Mouse (Mus musculus) lung, embryonic 16.5 days (tissue): ENCODE data around the gene Cavin4. TPM values are rescaled to one million over a fixed set of nuclear protein-coding genes. Genes with fewer than 3 reads are reported as not detected.
"Not testable (repeated sequence)": the region's sequence is repeated elsewhere in the genome, so short reads cannot be mapped to it uniquely, and the experiment has no call there.

ENCODE experiments used
- ATAC-seq: fragments of 200-750 bp; cut with Nextera tagmentation; 2 replicates; pipeline ENCODE4 v1.8.0; 2017; ENCODE audit warnings: low read depth, mild to moderate bottlenecking, moderate library complexity
- H3K27ac ChIP-seq: fragments of 300-500 bp; sonication (generic); 2 replicates; pipeline ENCODE4 v1.5.1; 2014; ENCODE audit warnings: mild to moderate bottlenecking, control low read depth, low read length
- H3K27me3 ChIP-seq: fragments of 300-500 bp; sonication (generic); 2 replicates; pipeline ENCODE4 v1.6.1; 2014; ENCODE audit warnings: low read depth, low read length, mixed read lengths; ENCODE audit not compliant: control insufficient read depth, insufficient read depth
- H3K36me3 ChIP-seq: fragments of 300-500 bp; sonication (generic); 2 replicates; pipeline ENCODE4 v1.6.1; 2014; ENCODE audit warnings: low read length; ENCODE audit not compliant: control insufficient read depth, insufficient read depth
- H3K4me1 ChIP-seq: fragments of 300-500 bp; sonication (generic); replicated peaks from 2 replicates; pipeline ENCODE4 v1.6.1; 2014; ENCODE audit warnings: low read length, mixed read lengths; ENCODE audit not compliant: control insufficient read depth, insufficient read depth
- H3K4me2 ChIP-seq: fragments of 300-500 bp; sonication (generic); 2 replicates; pipeline ENCODE4 v1.6.1; 2014; ENCODE audit warnings: low read depth, low read length, control low read depth
- H3K4me3 ChIP-seq: fragments of 300-500 bp; sonication (generic); 2 replicates; pipeline ENCODE4 v1.5.1; 2014; ENCODE audit warnings: mild to moderate bottlenecking, low read length, control low read depth
- H3K9ac ChIP-seq: fragments of 300-500 bp; sonication (generic); 2 replicates; pipeline ENCODE4 v1.6.1; 2014; ENCODE audit warnings: low read length, control low read depth
- H3K9me3 ChIP-seq: fragments of 300-500 bp; sonication (generic); 2 replicates; pipeline ENCODE4 v1.6.1; 2016; ENCODE audit warnings: low read length; ENCODE audit not compliant: control insufficient read depth
- WGBS: fragments of 180-500 bp; shearing (Covaris S2); extraction: QIAGEN DNeasy Blood & Tissue Kit; methylation state at CpG from one replicate; pipeline ENCODE4 v1.1.7; 2014; 5-methylcytosine and 5-hydroxymethylcytosine counted together
- polyA plus RNA-seq: library from polyadenylated mRNA; unstranded; fragments of >200 nt; fragmentation: Nextera tagmentation; extraction: Ambion mirVana; gene quantifications from 2 replicates; pipeline ENCODE4 v1.2.1, GENCODE M21; 2015

Gene Cavin4
- polyA plus RNA-seq, 1 experiment from 2014 or later: 1.6 TPM

GRCm38 (mm10) chr4:48678793-48679192 lies 15.5 kb downstream of the Cavin4 start:
- H3K27ac ChIP-seq: no peak overlapping the region

GRCm38 (mm10) chr4:48679728-48680127 lies 16.4 kb downstream of the Cavin4 start:
- H3K4me3 ChIP-seq, H3K36me3 ChIP-seq, H3K9ac ChIP-seq, H3K9me3 ChIP-seq, H3K4me1 ChIP-seq, H3K27ac ChIP-seq, H3K27me3 ChIP-seq, H3K4me2 ChIP-seq: not testable (repeated sequence)
- 0 out of 2 replicates have a peak, but pooled peaks have one; percentile 39 for ATAC-seq
- 47% methylated on average over 5 of the region's 6 CpGs for WGBS

More at GRCm38 (mm10) chr4:48678793-48679192, 15.5 kb downstream of the Cavin4 start:
- H3K4me2 ChIP-seq: no peak overlapping the region
- 92% methylated on average over 9 of the region's 9 CpGs for WGBS
- no peaks in the 10 kb centered on the region for H3K9me3 ChIP-seq
- no peak overlapping the region for H3K4me3 ChIP-seq
- no peaks in the 10 kb centered on the region for H3K36me3 ChIP-seq
- H3K27me3 ChIP-seq: no peaks in the 10 kb centered on the region
- H3K4me1 ChIP-seq: no peaks in the 10 kb centered on the region
- H3K9ac ChIP-seq: no peak overlapping the region
- ATAC-seq: no peak

GRCm38 (mm10) chr4:48680214-48680613 lies 16.9 kb downstream of the Cavin4 start:
- ATAC-seq: no peak
- Histone ChIP-seq H3K9me3 (no peaks in the 10 kb centered on the region), H3K27me3 (no peaks in the 10 kb centered on the region), H3K27ac (no peak overlapping the region), H3K4me3 (no peak overlapping the region), H3K4me1 (peaks cover 5% of the 10 kb centered on the region), H3K9ac (no peak overlapping the region), H3K36me3 (no peaks in the 10 kb centered on the region), H3K4me2 (0 out of 2 replicates have a peak overlapping the region, but pooled peaks have one; percentile 38)
- WGBS: 39% methylated on average over 7 of the region's 7 CpGs

GRCm38 (mm10) chr4:48680648-48681343 lies 17.5 kb downstream of the Cavin4 start:
- Histone ChIP-seq H3K9ac (0 out of 2 replicates have a peak overlapping the region, but pooled peaks have one; percentile 14), H3K4me2 (peak overlapping the region; percentile 38), H3K9me3 (no peaks in the 10 kb centered on the region), H3K36me3 (no peaks in the 10 kb centered on the region), H3K4me1 (peaks cover 5% of the 10 kb centered on the region), H3K27me3 (no peaks in the 10 kb centered on the region), H3K4me3 (no peak overlapping the region), H3K27ac (no peak overlapping the region)
- 0 out of 2 replicates have a peak, but pooled peaks have one; percentile 53 for ATAC-seq
- WGBS: 32% methylated on average over 10 of the region's 11 CpGs

GRCm38 (mm10) chr4:48683126-48683525 lies 19.8 kb downstream of the Cavin4 start:
- WGBS: 94% methylated on average over 8 of the region's 8 CpGs
- no peak for ATAC-seq
- Histone ChIP-seq H3K4me2 (no peak overlapping the region), H3K36me3 (no peaks in the 10 kb centered on the region), H3K27ac (no peak overlapping the region), H3K4me3 (no peak overlapping the region), H3K27me3 (no peaks in the 10 kb centered on the region), H3K9ac (no peak overlapping the region), H3K9me3 (no peaks in the 10 kb centered on the region), H3K4me1 (peaks cover 5% of the 10 kb centered on the region)

- not testable (repeated sequence) for H3K9ac ChIP-seq, ATAC-seq, H3K27me3 ChIP-seq, H3K4me1 ChIP-seq, H3K36me3 ChIP-seq, H3K4me2 ChIP-seq, H3K27ac ChIP-seq, H3K9me3 ChIP-seq, H3K4me3 ChIP-seq
- 93% methylated on average over 13 of the region's 21 CpGs for WGBS
Observed at GRCm38 (mm10) chr4:48683633-48684209, 20.4 kb downstream of the Cavin4 start.

- Histone ChIP-seq H3K4me1 (peaks cover 5% of the 10 kb centered on the region), H3K9me3 (no peaks in the 10 kb centered on the region), H3K4me3 (no peak overlapping the region), H3K36me3 (no peaks in the 10 kb centered on the region), H3K9ac (no peak overlapping the region), H3K27me3 (no peaks in the 10 kb centered on the region), H3K27ac (peak overlapping the region; percentile 29; the same call in 1 of the 2 replicates), H3K4me2 (no peak overlapping the region)
- 45% methylated on average over 7 of the region's 7 CpGs for WGBS
- ATAC-seq: no peak
Observed at GRCm38 (mm10) chr4:48684593-48685187, 21.4 kb downstream of the Cavin4 start.

- WGBS: 60% methylated on average over 6 of the region's 6 CpGs
- Histone ChIP-seq H3K4me1 (peaks cover 5% of the 10 kb centered on the region), H3K27me3 (no peaks in the 10 kb centered on the region), H3K9me3 (no peaks in the 10 kb centered on the region), H3K4me3 (no peak overlapping the region), H3K4me2 (no peak overlapping the region), H3K27ac (no peak overlapping the region), H3K36me3 (no peaks in the 10 kb centered on the region), H3K9ac (no peak overlapping the region)
- no peak for ATAC-seq
Observed at GRCm38 (mm10) chr4:48688148-48688547, 24.8 kb downstream of the Cavin4 start.

GRCm38 (mm10) chr4:48690640-48691039 lies 27.3 kb downstream of the Cavin4 start:
- ATAC-seq: no peak
- H3K27ac ChIP-seq: no peak overlapping the region
- 77% methylated on average over 9 of the region's 9 CpGs for WGBS
- H3K4me2 ChIP-seq: no peak overlapping the region
- H3K36me3 ChIP-seq: no peaks in the 10 kb centered on the region
- H3K27me3 ChIP-seq: no peaks in the 10 kb centered on the region
- H3K4me3 ChIP-seq: no peak overlapping the region
- H3K4me1 ChIP-seq: no peaks in the 10 kb centered on the region
- no peak overlapping the region for H3K9ac ChIP-seq
- H3K9me3 ChIP-seq: no peaks in the 10 kb centered on the region
